Mouse (Mus musculus) forebrain, embryonic 13.5 days (tissue): ENCODE results near the gene Rap2a. TPM values are rescaled to one million over a fixed set of nuclear protein-coding genes. Genes with fewer than 3 reads are reported as not detected.
A peak's percentile ranks its signal among the peaks of the same experiment; 100 is the strongest.

Source experiments
- ATAC-seq: fragments of 200-750 bp; cut with Nextera tagmentation; 2 replicates; pipeline ENCODE4 v1.8.0; 2017
- H3K27ac ChIP-seq: fragments of 300-500 bp; sonication (generic); 2 replicates; pipeline ENCODE4 v1.5.1; 2015; ENCODE audit warnings: inconsistent platforms, mild to moderate bottlenecking, moderate library complexity
- H3K27me3 ChIP-seq: fragments of 300-500 bp; sonication (generic); 2 replicates; pipeline ENCODE4 v1.6.1; 2015; ENCODE audit warnings: mild to moderate bottlenecking, inconsistent platforms
- H3K36me3 ChIP-seq: fragments of 300-500 bp; sonication (generic); 2 replicates; pipeline ENCODE4 v1.6.1; 2015; ENCODE audit warnings: mild to moderate bottlenecking, inconsistent platforms; ENCODE audit not compliant: poor library complexity, severe bottlenecking
- H3K4me1 ChIP-seq: fragments of 300-500 bp; sonication (generic); 2 replicates; pipeline ENCODE4 v1.6.1; 2015; ENCODE audit warnings: inconsistent platforms
- H3K4me2 ChIP-seq: fragments of 300-500 bp; sonication (generic); 2 replicates; pipeline ENCODE4 v1.6.1; 2015; ENCODE audit warnings: inconsistent platforms, mild to moderate bottlenecking, moderate library complexity
- H3K4me3 ChIP-seq: fragments of 300-500 bp; sonication (generic); 2 replicates; pipeline ENCODE4 v1.5.1; 2015; ENCODE audit warnings: mild to moderate bottlenecking, inconsistent platforms
- H3K9ac ChIP-seq: fragments of 300-500 bp; sonication (generic); 2 replicates; pipeline ENCODE4 v1.6.1; 2015; ENCODE audit warnings: mild to moderate bottlenecking, inconsistent platforms
- H3K9me3 ChIP-seq: fragments of 300-500 bp; sonication (generic); replicated peaks from 2 replicates; pipeline ENCODE4 v1.6.1; 2016; ENCODE audit warnings: inconsistent platforms
- WGBS: fragments of 180-500 bp; shearing (Covaris S2); methylation state at CpG from one replicate; pipeline ENCODE4 v1.1.7; 2015; 5-methylcytosine and 5-hydroxymethylcytosine counted together
- polyA plus RNA-seq: library from polyadenylated mRNA; unstranded; fragments of >200 nt; fragmentation: Nextera tagmentation; extraction: Ambion mirVana; gene quantifications from 2 replicates; pipeline ENCODE4 v1.2.1, GENCODE M21; 2015

Rap2a gene
- polyA plus RNA-seq, 1 experiment from 2014 or later = 9.7 TPM

DNA sequence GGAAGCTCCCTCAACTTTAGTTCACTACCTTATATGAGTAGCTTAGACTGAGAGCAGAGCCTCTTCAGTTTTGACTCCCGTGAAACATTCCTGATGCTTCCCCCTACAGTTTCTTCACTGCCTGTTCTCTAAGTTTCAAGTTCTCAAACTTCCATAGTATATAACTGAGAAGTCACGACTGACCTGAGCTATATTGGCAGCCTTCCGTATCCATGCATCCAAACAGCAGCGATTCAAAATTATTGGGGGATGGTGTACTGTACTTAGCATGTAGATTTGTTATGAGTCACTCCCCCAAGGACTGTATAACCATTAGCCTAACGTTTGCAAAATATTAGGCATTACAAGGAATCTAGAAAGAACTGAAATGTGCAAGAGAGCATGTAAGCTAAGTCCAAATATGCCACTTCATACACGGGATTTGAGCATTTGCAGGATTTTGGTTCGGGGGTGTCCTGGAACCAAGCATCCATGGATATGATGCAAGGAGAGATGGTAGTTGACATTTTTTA, 2.0 kb upstream of the Rap2a start:
- H3K4me2 ChIP-seq = peak overlapping the region; percentile 72
- peaks cover 24% of the 10 kb centered on the region for H3K4me1 ChIP-seq
- no peaks in the 10 kb centered on the region for H3K27me3 ChIP-seq
- whole genome bisulfite sequencing = 72% methylated on average over 7 of the region's 7 CpGs
- no peaks in the 10 kb centered on the region for H3K9me3 ChIP-seq
- peak overlapping the region; percentile 81; the same call in 1 of the 2 replicates for H3K4me3 ChIP-seq
- no peak overlapping the region for H3K27ac ChIP-seq
- H3K36me3 ChIP-seq = no peaks in the 10 kb centered on the region
- no peak for ATAC-seq
- 0 out of 2 replicates have a peak overlapping the region, but pooled peaks have one; percentile 12 for H3K9ac ChIP-seq

DNA sequence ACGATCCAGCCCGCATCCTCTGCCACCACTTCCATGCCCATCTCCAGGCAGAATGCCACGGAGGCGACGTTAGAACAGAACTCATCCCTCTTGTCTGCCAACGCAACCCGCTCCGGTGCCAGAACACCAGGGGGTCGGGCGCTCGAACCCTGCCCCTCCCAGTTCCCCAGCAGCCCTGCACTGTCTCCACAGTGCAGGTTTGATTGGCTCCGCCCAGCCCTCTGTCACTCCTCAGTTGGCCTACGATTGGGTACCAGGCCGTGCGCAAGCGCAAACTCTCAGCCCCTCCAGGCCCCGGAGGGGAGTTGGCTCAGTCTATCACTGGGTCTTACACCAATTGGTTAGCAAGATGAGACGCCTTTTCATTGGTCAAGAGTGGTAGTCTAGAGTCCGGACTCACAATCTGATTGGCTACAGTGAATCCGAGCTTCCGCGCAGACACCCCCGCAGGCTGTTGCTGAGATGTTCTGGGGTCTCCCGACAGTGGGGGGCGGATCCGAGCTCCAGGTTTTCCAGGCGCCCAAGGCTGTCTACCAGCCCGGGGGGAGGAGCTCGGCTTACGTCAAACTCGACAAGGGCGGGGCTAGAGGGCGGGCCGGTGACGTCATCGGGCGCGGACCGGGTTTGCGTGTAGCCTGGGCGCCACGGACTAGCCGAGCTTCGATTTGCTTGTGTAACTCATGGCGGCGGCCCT, 809 bp upstream of the Rap2a start:
- Histone ChIP-seq H3K9ac (peak overlapping the region; percentile 75), H3K4me1 (peaks cover 33% of the 10 kb centered on the region), H3K27me3 (no peaks in the 10 kb centered on the region), H3K27ac (peak overlapping the region; percentile 96), H3K9me3 (no peaks in the 10 kb centered on the region), H3K4me3 (peak overlapping the region; percentile 81), H3K4me2 (peak overlapping the region; percentile 72), H3K36me3 (no peaks in the 10 kb centered on the region)
- peak; percentile 95 for ATAC-seq
- under 1% methylated on average over 46 of the region's 46 CpGs for WGBS

DNA sequence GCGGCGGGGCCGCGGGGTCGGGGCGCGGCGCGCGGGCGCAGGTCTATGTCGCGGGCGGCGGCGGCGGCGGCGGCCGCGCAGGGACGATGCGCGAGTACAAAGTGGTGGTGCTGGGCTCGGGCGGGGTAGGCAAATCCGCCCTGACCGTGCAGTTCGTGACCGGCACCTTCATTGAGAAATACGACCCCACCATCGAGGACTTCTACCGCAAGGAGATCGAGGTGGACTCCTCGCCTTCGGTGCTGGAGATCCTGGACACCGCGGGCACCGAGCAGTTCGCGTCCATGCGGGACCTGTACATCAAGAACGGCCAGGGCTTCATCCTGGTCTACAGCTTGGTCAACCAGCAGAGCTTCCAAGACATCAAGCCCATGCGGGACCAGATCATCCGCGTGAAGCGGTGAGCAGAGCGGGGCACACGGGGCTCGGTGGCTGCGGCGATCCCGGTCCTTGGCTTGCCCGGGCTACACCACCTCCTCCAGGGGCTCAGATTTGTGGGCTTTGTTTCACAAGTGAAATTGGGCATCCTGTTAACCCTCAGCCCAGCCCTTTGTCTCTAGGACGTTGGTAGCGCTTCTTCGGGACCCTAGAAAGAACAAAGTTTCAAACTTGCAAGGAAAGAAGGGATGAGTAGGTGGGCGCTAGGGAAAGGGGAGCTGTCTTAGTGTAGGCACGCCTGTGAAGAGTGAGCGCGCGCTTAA, 547 bp downstream of the Rap2a start:
- no peaks in the 10 kb centered on the region for H3K9me3 ChIP-seq
- peaks cover 33% of the 10 kb centered on the region for H3K4me1 ChIP-seq
- no peak for ATAC-seq
- peak overlapping the region; percentile 81 for H3K4me3 ChIP-seq
- peak overlapping the region; percentile 96 for H3K27ac ChIP-seq
- H3K4me2 ChIP-seq = peak overlapping the region; percentile 72
- peak overlapping the region; percentile 87 for H3K9ac ChIP-seq
- no peaks in the 10 kb centered on the region for H3K27me3 ChIP-seq
- WGBS = under 1% methylated on average over 51 of the region's 62 CpGs
- H3K36me3 ChIP-seq = no peaks in the 10 kb centered on the region

DNA sequence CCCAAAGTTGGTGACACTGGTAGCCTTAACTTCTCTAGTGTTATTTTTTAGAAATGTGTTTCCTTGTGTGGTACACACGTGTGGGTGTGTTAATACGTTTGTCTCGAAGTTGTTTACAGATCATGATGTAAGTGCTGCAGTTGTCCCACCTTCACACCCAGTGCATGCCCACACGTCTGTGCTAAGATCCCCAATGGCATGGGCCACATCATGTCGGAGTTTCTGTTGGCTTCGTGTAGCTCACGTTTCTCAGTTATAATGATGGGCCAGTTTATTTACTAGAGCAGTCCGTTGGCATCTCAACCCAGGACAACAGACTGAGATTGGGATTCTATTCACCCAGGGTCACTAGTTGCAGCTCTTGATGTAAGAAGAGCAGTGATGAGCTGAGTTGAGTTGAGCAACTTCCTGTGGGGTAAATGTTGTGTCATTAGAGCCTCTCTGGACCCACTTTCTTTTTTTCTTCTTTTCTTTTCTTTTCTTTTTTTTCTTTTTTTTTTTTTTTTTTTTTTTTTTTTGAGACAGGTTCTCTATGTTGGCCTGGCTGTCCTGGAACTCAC, 2.2 kb downstream of the Rap2a start:
- Histone ChIP-seq H3K4me1 (peaks cover 33% of the 10 kb centered on the region), H3K4me3 (no peak overlapping the region), H3K4me2 (peak overlapping the region; percentile 72), H3K36me3 (no peaks in the 10 kb centered on the region), H3K9me3 (no peaks in the 10 kb centered on the region), H3K27me3 (no peaks in the 10 kb centered on the region), H3K27ac (no peak overlapping the region), H3K9ac (no peak overlapping the region)
- WGBS = 81% methylated on average over 8 of the region's 8 CpGs
- ATAC-seq = no peak

DNA sequence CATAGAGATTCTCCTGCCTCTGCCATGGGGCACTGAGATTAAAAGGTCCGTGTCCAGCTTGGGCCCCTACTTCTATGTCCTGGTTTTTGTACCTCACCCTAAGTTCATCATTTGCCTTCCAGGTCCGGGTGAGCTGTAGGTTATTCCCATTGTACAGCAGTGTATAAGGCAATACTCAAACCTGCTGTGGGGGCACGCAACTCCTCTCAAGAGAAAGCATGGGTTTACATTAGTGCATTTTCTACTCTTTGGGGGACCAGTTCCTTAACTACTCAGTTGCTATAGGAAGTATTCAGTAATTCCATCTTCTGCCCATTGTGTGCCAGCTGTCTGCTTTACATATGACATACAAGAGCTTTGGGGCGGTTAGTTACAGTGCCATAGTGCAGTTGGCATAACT, 2.7 kb downstream of the Rap2a start:
- no peaks in the 10 kb centered on the region for H3K9me3 ChIP-seq
- no peak for ATAC-seq
- 0 out of 2 replicates have a peak overlapping the region, but pooled peaks have one; percentile 2 for H3K4me2 ChIP-seq
- no peak overlapping the region for H3K27ac ChIP-seq
- peaks cover 33% of the 10 kb centered on the region for H3K4me1 ChIP-seq
- no peak overlapping the region for H3K9ac ChIP-seq
- H3K36me3 ChIP-seq = no peaks in the 10 kb centered on the region
- H3K4me3 ChIP-seq = no peak overlapping the region
- H3K27me3 ChIP-seq = no peaks in the 10 kb centered on the region
- WGBS = 97% methylated on average over 4 of the region's 4 CpGs

DNA sequence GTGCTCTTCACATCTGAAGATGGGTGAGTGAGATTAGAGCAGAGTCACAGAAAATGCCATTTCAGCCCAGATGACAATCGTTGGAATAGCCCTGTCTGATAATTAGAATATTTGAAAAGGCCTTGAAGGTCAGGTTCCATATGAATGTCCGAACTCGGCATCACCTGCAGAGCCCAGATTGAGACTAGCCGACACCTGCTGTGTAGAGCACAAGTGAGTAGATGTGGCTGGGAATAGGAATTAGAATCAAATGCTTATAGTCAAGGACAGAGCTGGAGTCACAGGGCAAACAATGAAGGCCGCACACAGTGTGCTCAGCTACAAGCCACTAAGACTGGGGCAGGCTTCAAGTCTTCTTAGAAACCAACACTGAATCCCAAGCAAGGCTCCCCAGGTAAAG, 6.3 kb downstream of the Rap2a start:
- H3K4me1 ChIP-seq = peaks cover 25% of the 10 kb centered on the region
- H3K27me3 ChIP-seq = no peaks in the 10 kb centered on the region
- ATAC-seq = no peak
- H3K9me3 ChIP-seq = no peaks in the 10 kb centered on the region
- H3K4me3 ChIP-seq = no peak overlapping the region
- H3K9ac ChIP-seq = no peak overlapping the region
- no peak overlapping the region for H3K4me2 ChIP-seq
- 84% methylated on average over 5 of the region's 5 CpGs for WGBS
- H3K27ac ChIP-seq = no peak overlapping the region
- H3K36me3 ChIP-seq = no peaks in the 10 kb centered on the region

DNA sequence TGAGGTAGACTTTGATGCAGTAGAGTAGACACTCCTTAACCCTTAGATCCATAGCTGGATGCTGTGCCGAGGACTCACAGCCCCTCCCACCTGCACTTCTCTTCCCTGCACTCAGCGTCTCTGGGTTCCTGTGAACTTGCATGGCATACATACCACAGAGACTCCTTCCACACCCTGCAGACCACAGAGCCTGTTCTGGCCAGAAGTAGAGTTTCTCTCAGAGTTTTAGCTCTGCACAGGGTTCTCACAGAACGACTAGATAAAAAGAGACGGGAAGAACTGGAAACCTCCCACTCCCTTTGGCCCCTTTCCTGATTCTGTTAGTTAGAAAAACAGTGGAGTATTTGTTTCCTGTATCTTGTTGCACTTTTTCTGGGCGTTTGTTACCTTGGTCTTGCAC, 18.0 kb downstream of the Rap2a start:
- Histone ChIP-seq H3K27ac (no peak overlapping the region), H3K4me1 (peaks cover 7% of the 10 kb centered on the region; the same call in 1 of the 2 replicates), H3K9ac (no peak overlapping the region), H3K27me3 (no peaks in the 10 kb centered on the region), H3K9me3 (no peaks in the 10 kb centered on the region), H3K4me2 (no peak overlapping the region), H3K4me3 (no peak overlapping the region), H3K36me3 (no peaks in the 10 kb centered on the region)
- 77% methylated on average over 5 of the region's 5 CpGs for WGBS
- ATAC-seq = no peak

DNA sequence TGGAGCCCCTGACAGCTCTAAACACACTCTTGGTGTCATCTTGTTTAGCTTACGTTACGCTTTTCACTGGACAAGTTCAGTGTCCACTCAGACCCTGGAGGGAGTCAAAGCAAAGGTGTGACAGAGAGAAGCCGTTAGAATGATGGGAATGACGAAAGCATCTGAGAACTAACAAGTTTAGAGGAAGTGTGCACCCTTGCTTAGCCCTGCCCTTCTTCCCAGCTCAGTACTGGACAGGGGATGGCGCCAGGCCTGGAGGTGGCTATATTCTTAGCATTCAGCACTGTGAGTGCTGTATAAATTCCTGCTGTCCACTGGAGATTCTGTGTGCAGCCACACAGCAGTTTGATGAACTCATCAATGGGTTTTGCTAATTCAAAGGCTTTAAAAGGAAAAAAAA, 18.6 kb downstream of the Rap2a start:
- H3K9ac ChIP-seq = no peak overlapping the region
- H3K4me2 ChIP-seq = no peak overlapping the region
- no peak overlapping the region for H3K27ac ChIP-seq
- H3K27me3 ChIP-seq = no peaks in the 10 kb centered on the region
- H3K4me1 ChIP-seq = peaks cover 7% of the 10 kb centered on the region; the same call in 1 of the 2 replicates
- H3K4me3 ChIP-seq = no peak overlapping the region
- no peaks in the 10 kb centered on the region for H3K9me3 ChIP-seq
- H3K36me3 ChIP-seq = no peaks in the 10 kb centered on the region
- no peak for ATAC-seq
- WGBS = 90% methylated on average over 5 of the region's 5 CpGs

DNA sequence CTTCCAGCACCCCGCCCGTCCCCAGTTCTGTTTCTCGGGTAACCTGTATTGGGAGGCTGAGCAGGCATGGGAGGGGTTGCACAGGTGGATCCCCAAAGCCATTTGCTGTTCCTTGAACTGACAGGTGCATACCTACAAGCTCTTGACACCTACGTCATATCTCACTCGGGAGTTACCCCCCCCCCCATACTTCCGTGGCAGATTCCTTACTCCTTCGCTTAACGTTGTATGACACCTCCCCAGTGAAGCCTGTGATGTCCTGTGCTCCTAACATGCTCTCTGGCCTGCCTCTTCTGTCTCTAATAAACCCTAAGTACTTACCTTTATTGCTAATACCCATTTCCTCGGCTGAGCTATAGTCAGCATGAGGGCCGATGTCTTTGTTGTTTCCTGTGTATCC, 20.9 kb downstream of the Rap2a start:
- Histone ChIP-seq H3K4me1 (peaks cover 7% of the 10 kb centered on the region; the same call in 1 of the 2 replicates), H3K9me3 (no peaks in the 10 kb centered on the region), H3K36me3 (peaks cover 7% of the 10 kb centered on the region), H3K4me2 (no peak overlapping the region), H3K9ac (no peak overlapping the region), H3K27ac (no peak overlapping the region), H3K27me3 (no peaks in the 10 kb centered on the region), H3K4me3 (no peak overlapping the region)
- ATAC-seq = no peak
- 96% methylated on average over 10 of the region's 10 CpGs for WGBS

DNA sequence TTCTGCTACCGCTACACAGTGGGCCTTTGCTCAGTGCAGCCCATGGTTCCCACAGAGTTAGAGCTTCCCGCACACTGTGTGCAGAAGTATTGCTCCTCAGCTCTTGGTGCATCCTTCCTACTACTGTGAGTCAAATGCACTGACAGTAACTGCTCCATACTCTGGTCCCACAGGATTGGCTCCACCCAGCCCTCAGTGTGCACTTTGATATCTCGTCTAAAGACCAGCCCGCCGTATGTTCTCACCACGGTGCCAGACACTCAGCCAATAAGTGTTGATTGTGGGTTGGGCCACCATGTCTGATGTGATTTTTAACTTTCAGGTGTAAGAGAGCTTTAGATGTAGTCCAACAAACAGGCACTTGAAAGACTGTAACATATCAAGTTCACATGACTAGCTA, 21.4 kb downstream of the Rap2a start:
- no peak overlapping the region for H3K27ac ChIP-seq
- no peak overlapping the region for H3K9ac ChIP-seq
- H3K36me3 ChIP-seq = peaks cover 12% of the 10 kb centered on the region
- H3K27me3 ChIP-seq = no peaks in the 10 kb centered on the region
- H3K4me3 ChIP-seq = no peak overlapping the region
- WGBS = 91% methylated on average over 6 of the region's 6 CpGs
- H3K4me2 ChIP-seq = no peak overlapping the region
- H3K4me1 ChIP-seq = peaks cover 7% of the 10 kb centered on the region; the same call in 1 of the 2 replicates
- ATAC-seq = no peak
- no peaks in the 10 kb centered on the region for H3K9me3 ChIP-seq

DNA sequence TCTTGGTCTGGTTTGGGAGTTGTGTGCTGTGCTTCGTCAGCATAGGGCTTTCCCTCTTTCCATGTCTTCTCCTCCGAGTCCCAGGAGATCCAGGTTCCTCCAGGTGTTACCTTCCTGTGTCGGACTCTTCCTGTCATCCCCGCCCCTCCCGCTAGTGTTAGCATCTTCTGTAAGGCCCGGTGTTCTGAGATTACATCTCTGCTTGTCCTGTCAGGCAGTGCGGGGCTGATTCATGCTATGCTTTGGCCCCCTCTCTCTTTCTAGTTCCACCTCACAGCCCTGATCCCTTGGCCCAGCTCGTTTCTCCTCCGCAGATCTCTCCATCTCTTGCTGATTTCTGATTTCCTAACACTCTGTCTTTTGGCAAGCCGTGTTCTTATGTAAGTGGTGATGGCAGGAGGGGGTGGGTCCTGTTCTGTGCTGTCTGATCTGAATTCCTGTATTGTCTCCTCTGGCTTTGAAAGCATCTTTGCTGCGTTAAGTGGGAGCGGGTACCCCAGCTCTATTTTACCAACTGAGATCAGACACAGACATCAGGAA, 21.8 kb downstream of the Rap2a start:
- no peak overlapping the region for H3K9ac ChIP-seq
- H3K9me3 ChIP-seq = no peaks in the 10 kb centered on the region
- no peaks in the 10 kb centered on the region for H3K27me3 ChIP-seq
- H3K4me1 ChIP-seq = peaks cover 7% of the 10 kb centered on the region; the same call in 1 of the 2 replicates
- 0 out of 2 replicates have a peak, but pooled peaks have one; percentile 11 for ATAC-seq
- WGBS = 83% methylated on average over 12 of the region's 12 CpGs
- no peak overlapping the region for H3K4me2 ChIP-seq
- no peak overlapping the region for H3K27ac ChIP-seq
- H3K4me3 ChIP-seq = no peak overlapping the region
- H3K36me3 ChIP-seq = peaks cover 12% of the 10 kb centered on the region

DNA sequence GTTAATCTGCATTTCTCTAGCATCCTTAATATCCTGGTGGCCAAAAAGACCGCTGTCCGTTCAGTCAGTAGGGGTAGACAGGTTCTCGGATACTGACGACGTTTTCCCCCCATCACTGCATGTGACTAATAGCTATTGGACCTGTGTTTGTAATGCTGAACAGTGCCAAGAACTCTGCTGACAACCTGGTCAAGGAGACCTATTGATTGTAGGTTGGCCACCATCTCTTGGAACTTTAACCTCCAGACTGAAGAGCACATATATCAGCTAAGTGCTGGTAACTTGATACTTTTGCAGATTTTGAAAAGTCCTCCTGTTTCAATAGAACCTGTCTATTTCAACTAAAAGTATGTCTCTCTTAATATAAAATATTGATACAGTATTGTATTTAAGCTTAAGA, 22.5 kb downstream of the Rap2a start:
- H3K9me3 ChIP-seq = no peaks in the 10 kb centered on the region
- ATAC-seq = no peak
- H3K4me3 ChIP-seq = no peak overlapping the region
- H3K9ac ChIP-seq = no peak overlapping the region
- H3K4me2 ChIP-seq = no peak overlapping the region
- H3K36me3 ChIP-seq = peaks cover 13% of the 10 kb centered on the region
- H3K27me3 ChIP-seq = no peaks in the 10 kb centered on the region
- H3K4me1 ChIP-seq = peaks cover 7% of the 10 kb centered on the region; the same call in 1 of the 2 replicates
- WGBS = 92% methylated on average over 5 of the region's 5 CpGs
- H3K27ac ChIP-seq = no peak overlapping the region
